Mouse (Mus musculus) frontal cortex, postnatal 25 days (tissue): ENCODE results near the gene Mid1ip1.

Source experiments
- DNase-seq, 2 experiments: peaks; one replicate each; pipeline ENCODE4 v3.0.0; 2022; ENCODE audit warnings: low spot score in 2 of 2

The Mid1ip1 gene

DNA sequence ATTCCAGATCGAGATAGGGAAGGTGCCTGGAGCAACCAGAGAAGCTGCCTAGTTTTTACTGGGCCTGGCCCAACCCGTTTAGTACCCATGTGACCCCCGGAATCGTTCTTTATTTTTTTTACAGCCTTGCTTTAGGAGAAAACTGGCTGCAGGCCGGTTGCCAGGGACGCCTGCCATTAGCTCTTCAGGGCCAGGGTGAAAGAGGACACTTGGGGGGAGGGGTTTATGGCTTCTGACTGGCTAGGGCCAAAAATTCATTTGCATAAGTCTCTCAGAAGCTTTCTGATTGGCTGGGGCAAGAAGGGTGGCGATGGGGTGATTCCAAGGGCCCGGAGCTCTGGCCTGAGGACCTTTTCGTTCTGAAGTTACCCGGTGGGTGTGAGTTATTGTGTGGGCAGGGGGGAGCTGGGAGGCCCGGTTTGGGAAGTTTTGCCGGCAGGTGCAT lies at the start of gene Mid1ip1:
Mid1ip1 (plus strand) TSS at position 318 of the 445 bp plus-strand sequence.
- peak in 1 of 2 experiments; percentile 8 for DNase-seq

DNA sequence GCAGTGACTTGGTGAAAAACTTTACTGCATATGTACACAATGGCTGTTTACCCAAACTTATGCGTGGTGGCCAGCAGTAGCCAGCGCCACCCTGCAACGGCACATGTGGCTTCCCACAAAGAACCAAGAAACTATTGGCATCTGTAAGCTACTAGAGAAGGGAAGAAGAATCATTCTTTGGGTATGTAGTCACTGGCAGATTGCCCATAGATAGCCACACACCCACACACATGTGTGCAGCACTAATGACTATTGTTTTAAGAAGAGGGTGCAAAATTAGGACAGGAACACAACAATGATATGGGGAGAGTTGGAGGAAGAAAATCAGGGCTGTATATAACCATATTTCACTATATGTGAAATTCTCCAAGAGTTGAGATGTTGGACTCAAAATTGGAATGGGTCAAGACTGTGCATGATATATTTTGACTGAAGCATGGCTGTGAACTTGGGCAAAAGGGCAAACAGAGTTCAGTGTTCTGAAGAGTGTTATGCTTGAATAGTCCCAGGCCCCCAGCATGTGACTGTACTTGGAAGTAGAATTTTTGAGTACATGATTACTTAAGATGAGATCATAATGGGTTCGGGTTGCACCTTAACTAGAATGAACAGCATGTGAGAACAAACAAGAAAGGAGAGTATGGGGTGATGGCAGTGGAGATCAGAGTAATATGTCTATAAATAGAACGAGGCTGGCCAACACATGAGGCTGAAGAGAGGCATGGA lies 20.2 kb upstream of the Mid1ip1 start:
- DNase-seq: no peak

DNA sequence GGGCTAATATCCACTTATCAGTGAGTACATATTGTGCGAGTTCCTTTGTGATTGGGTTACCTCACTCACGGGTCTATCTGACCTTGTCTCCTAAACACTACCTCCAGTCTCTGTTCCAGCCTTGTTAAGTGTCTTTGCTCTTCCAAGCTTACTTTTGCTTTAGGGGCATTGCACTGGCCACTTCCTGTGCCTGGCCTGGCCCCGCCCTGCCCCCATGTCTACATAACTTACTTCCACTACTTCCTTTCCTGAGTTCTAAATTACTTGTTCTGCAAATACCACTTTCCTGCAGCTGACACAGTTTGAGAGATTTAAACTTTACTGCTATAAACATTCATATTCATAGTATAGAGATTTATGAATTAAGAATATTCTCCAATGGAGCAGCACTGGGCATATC lies 8.1 kb upstream of the Mid1ip1 start:
- no peak for DNase-seq

DNA sequence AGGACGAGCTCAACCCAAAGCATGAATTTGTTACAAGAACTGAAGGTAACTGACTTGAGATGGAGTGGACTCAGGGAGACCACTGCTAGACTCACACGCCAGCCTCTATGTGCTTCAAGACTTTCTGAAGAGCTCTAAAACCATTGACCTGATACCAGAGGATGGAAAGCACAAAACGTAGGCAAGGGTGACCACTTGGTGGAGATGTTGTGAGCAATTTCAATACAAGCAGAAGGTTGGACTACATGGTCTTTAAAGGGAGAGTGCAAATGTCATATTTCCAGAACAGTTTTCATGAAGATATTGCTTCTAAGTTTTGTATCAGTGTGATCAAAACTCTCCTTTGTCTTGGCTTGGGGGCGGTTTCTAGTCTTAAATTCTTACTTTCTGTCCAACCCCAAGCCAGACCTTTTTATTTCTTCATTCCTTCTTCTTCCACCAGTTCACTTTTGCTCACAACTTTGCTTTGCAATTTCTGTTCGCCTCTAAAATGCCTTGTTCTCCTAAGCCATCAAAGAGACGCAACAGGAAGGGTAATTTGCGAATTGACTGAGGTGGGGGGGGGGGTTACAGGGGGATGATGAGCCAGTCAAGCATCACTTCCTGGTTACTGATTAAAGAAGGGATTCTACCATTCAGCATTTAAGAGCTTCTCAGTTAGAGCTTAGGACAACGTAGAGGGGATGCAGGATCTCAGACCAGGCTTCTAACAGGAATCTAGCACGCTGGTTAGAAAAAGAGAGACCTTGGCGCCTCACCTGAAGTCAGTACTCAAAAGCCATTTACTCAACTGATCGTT lies 775 bp upstream of the Mid1ip1 start:
- no peak for DNase-seq

DNA sequence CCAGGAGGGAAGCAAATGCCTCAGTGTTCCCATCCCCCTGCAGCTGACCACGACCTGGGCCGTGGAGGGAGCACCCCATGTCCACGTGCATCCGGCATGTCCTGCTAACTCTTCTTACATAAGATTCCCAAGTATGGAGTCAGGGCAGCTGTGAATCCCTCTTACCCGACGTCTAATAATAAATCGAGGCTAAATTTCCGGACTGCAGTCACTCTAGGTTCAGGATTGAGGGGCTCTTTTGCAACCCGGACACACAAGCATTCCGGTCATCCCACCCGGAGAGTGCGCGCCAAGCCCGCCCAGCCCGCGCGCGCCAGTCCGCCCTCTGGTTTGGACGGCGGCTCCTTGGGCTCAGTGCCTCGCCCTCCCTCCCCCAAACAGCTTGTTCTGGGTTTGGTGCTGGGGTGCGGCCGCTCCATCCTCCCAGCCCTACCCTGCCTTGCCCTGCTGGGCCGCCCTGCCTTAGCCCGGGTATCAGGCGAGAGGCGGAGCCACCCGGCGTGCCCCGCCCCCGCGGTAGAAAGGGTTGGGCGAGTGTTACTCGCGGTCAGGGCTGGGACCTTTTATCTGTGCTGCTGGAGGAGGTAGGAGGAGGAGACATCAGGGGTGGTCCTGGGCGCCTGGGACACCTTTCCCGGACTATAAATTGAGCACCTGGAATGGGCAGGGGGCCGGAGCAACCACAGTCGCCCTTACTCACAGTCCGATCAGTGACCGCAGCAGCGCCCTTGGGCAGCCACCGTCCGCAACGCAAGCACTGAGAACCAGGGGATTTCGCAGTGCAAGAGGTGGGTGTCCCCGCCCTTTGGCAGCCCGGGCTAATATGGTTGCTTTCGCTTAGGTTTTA lies 2.3 kb downstream of the Mid1ip1 start:
- DNase-seq: peak; percentile 44 to 50

DNA sequence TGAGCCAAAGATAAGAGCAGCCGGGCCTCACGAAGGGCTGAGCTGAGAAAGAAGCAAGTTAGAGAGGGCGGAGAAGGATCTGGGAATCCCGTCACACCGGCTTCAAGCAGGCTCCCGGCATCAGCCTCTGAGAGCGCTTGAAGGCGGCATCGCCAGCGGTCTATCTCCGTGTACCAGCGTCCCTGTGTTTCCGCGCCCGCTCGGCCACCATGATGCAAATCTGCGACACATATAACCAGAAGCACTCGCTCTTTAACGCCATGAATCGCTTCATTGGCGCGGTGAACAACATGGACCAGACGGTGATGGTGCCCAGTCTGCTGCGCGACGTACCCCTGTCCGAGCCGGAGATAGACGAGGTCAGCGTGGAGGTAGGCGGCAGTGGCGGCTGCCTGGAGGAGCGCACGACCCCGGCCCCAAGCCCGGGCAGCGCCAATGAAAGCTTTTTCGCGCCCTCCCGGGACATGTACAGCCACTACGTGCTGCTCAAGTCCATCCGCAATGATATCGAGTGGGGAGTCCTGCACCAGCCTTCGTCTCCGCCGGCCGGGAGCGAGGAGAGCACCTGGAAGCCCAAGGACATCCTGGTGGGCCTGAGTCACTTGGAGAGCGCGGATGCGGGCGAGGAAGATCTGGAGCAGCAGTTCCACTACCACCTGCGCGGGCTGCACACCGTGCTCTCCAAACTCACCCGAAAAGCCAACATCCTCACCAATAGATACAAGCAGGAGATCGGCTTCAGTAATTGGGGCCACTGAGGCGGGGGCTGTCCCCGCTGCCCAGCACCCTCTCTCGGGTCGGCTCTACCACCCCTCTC lies 3.4 kb downstream of the Mid1ip1 start:
- peak in 1 of 2 experiments; percentile 9 for DNase-seq

DNA sequence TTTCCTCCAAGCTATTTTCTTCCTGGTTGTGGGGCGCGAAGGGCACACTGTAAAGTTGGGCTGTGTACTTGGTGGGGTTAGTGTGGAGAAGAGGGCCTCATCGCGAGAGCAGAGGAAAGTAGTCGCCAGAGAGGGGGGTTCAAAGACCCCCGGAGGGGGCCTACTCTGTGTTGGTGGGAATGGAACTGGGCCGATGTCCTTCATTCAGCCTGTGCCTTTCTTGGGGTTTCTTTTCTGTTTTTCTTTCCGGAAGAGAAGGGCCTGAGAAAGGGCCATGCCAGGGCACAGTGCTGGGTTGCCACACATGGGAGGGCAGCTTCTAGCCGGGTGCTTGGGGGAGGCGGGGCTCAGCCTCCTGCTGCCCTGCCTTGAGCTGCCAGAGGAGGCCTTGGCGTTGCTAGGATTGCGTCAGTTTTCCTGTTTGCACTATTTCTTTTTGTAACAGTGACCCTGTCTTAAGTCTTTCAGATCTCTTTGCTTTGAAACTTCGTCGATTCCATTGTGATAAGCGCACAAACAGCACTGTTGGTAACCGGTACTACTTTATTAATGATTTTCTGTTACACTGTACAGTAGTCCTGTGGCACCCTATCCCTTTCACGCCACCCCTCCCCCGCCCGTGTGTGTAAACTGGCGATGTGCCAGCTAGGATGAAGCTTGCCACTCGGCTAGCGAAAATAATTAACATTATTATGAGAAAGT lies 4.2 kb downstream of the Mid1ip1 start:
- DNase-seq: peak in 1 of 2 experiments; percentile 11

DNA sequence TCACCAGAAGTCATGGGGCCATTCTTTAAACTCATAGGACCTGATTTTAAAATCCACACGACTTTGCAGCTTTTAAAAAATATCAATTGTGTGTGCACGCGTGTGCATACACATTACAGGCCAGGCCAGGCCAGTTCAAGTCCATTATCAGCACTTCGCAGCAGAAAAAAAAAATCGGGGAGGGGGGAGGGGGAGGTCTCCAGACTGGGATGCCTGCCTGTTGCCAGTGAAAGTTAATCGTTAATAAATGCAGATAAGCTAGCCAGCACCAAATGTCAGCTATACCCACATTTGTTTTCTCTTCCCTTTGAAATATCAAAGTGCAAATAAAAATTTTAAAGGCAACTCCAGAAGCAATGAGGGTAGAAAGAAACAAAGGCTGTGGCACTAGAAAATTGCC lies 5.6 kb downstream of the Mid1ip1 start:
- DNase-seq: no peak

DNA sequence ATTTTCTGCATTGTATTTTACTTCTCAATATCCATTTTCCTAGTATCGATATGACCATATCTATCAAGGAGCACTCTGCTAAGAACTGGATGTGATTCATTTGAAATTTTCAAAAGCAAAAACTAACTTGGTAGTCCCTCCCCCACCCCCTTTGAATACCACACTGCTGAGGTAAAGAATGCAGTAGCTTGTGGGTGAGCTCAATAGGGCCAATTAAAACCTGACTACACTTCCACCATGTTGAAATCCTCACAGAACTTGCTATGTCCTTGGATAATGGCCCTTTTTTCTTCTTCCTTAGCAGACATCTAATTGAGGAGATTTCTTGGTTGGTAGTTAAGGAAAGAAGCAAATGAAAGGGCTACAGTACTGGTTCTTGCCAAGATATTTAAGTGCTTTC lies 9.8 kb downstream of the Mid1ip1 start:
- no peak for DNase-seq

DNA sequence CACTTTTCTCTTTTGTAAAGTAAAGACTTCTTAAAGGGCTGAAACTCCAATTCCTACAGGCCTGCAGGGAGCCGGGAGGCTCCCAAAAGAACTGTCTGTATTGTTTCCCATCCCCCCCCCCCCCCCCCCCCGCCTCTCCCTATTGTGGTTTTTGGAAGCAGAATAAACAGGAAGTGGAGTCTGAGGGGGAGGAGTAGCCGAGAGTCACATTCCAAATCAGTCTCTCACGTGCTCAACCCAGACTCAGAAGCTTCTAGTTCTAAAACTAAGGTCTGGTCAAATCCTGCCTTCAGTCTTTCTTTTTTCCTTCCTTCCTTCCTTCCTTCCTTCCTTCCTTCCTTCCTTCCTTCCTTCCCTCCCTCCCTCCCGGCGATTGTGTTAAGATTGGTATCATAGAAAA lies 14.7 kb downstream of the Mid1ip1 start:
- DNase-seq: no peak

DNA sequence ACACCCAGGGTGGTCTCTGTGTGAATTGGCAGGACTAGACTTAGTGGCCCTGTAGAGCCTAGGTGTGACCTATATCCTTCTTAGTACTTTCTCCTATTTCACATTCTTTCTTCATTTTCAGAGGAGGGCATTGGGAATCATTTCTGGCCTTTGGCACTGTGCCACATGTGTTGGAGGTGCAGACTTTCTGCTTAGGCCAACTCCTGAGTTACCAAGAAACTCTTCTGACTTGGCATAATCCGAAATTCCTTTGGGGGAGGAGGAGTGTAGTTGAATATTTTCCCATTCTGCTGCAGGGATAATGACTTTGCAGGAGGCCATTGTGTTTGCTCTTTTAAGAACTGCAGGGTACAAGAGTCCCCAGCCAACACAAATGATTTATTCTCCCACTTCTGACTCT lies 19.6 kb downstream of the Mid1ip1 start:
- no peak for DNase-seq

DNA sequence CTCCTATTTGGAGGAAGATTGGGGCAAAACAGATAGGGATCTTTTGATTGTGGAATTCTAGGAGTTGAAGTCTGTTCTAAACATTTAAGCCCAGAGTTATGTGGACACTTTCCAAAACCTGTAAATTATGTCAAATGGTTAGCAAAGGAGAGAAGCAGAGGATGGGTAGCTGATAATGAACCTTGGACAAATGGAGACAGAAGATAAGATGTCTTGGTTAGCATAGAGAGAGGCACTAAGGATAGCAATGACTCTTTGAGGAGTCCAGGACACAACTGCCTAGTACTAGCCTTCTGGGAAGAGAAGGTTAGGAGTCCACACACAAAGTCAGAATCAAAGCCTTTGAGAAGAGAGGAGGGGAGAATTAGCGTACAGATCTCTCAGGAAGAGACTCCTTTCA lies 20.1 kb downstream of the Mid1ip1 start:
- no peak for DNase-seq

DNA sequence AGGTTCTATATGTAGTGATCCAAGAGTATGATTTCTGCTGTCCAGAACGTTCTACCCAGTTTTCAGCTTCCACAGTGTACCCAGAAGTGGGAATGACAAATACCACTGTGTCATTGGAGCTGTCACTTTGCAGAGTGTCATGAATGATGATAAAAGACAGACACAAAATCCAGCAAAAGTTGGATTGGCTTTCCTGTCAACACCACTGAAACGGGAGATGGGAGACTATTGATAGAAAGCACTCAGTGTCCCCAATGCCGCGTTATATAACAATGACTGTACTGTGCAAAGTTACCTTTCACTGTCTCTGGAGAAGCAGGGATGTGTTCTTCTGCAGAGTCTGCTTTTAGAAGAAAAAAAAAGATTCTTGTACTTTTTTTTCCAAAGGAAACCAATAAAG lies 44.1 kb downstream of the Mid1ip1 start:
- no peak for DNase-seq

DNA sequence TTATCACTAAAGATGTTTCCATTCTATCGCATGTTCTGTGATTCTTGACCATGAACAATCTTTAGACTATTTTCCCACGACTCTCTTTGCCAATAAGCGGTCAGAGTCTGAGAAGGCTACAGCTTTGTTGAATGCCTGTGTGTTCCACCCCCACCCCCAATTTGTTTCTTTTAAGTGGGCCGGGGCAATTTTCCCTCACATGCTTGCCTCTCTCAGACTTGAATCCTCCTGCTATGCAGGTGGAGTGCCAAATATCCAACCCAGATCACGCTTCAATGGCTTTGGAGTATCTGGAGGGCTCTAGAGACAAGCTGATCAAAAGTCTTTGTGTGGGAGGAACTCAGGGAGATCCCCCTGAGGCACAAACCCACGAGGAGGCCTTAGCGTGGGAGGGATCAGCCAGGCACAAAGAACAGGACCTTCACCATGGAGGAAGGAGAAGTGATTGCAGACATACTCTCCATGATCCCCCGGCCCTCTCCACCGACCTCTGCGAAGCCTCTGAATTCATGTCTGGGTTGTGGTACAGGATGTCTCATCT lies 48.7 kb downstream of the Mid1ip1 start:
- no peak for DNase-seq
